Mouse (Mus musculus): Measurements from ENCODE around the gene 2310033P09Rik. TPM values are rescaled to one million over a fixed set of nuclear protein-coding genes. Genes with fewer than 3 reads are reported as not detected.

The 2310033P09Rik gene
- 44.8 and 46.8 TPM in 2 replicates for polyA plus RNA-seq (2016; fragmentation: Nextera tagmentation; extraction: Ambion mirVana)

DNA sequence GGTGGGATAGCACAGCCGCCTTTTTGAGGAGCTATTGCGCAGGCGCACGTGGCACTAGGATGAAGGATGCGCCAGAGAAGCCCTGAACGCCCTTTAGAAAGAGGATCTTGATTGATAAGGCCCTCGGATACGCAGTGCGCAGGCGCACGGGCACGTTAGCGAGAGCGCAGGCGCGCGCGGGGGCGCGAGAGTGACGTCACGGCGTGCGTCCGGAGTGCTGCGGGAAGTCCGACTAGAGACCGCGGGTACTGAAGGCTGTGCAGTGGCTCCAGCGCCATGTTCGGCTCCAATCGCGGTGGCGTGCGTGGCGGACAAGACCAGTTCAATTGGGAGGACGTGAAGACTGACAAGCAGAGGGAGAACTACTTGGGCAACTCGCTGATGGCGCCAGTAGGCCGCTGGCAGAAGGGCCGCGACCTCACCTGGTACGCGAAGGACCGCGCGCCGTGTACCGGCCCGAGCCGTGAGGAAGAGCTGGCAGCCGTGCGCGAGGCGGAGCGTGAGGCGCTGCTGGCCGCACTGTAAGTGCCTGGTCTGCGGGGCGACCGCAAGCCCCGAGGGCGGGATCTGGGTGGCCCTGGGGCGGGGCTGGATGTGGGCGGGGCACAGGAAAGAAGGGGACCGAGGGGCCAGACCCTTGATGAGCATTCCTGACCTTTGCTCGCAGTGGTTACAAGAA lies at the start of gene 2310033P09Rik:
TSS of gene 2310033P09Rik (plus strand) at position 169 of the 679 bp plus-strand sequence.
- under 1% methylated on average over 67 of the region's 67 CpGs for WGBS
- peak within 1 kb of the TSS; percentile 92 for H3K4me3 ChIP-seq
- peak; percentile 91 for DNase-seq (ENCODE audit: extremely low spot score, low spot score)
- peaks cover 31% of the 10 kb centered on the region for H3K4me1 ChIP-seq
- H3K36me3 ChIP-seq (replicated peaks): peaks cover 76% of the 10 kb centered on the region
- H3K27ac ChIP-seq: peak within 1 kb of the TSS; percentile 95
- no peaks in the 10 kb centered on the region for H3K27me3 ChIP-seq (ENCODE audit: poor library complexity, severe bottlenecking)
- no peaks in the 10 kb centered on the region for H3K9me3 ChIP-seq

DNA sequence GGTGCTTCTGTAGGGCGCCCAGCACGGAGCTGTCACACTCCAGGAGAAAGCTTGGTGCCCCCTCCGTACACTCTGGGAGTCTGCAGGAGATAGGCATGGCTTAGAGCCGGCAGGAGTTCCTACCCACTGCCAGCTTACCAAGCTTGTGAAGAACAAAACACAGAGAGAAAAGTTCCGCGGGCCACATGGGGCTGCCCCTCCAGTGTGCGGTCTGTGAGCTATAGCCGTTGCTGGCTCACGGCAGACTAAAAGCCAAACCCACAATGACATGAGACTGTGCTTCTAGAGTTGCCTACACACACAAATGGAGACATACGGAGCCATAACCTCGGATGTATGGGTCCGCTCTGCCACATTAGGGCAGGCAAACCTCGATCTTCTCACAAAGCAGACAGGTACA lies 49.0 kb upstream of the 2310033P09Rik start:
- DNase-seq (ENCODE audit: extremely low spot score, low spot score): no peak
- no peak overlapping the region for H3K4me3 ChIP-seq
- H3K4me1 ChIP-seq: peaks cover 17% of the 10 kb centered on the region
- no peak overlapping the region for H3K27ac ChIP-seq
- H3K9me3 ChIP-seq: no peaks in the 10 kb centered on the region
- peaks cover 25% of the 10 kb centered on the region for H3K36me3 ChIP-seq (replicated peaks)
- no peaks in the 10 kb centered on the region for H3K27me3 ChIP-seq (ENCODE audit: poor library complexity, severe bottlenecking)
- WGBS: 92% methylated on average over 13 of the region's 13 CpGs

DNA sequence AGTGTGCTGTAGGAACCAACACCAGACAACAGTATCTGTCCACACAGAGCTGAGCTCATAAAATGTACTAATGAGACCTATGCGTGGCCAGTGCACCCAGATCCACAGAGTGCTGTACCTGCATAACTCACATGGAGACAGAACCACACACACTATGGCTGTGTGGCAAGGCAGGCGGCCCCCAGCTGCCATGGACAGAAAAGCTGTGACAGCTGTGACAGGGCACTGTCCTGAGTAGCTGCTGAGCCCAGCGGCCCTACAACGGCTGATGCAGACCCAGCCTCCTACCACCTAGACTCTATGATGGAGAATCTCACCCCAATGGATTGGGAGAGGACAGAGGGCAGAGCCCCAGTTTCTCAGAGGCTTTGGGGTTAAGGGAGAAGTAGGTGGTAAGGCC lies 48.6 kb upstream of the 2310033P09Rik start:
- peaks cover 22% of the 10 kb centered on the region for H3K4me1 ChIP-seq
- no peaks in the 10 kb centered on the region for H3K9me3 ChIP-seq
- 83% methylated on average over 4 of the region's 4 CpGs for WGBS
- H3K27me3 ChIP-seq (ENCODE audit: poor library complexity, severe bottlenecking): no peaks in the 10 kb centered on the region
- no peak overlapping the region for H3K27ac ChIP-seq
- peaks cover 25% of the 10 kb centered on the region for H3K36me3 ChIP-seq (replicated peaks)
- H3K4me3 ChIP-seq: no peak overlapping the region
- DNase-seq (ENCODE audit: extremely low spot score, low spot score): no peak

DNA sequence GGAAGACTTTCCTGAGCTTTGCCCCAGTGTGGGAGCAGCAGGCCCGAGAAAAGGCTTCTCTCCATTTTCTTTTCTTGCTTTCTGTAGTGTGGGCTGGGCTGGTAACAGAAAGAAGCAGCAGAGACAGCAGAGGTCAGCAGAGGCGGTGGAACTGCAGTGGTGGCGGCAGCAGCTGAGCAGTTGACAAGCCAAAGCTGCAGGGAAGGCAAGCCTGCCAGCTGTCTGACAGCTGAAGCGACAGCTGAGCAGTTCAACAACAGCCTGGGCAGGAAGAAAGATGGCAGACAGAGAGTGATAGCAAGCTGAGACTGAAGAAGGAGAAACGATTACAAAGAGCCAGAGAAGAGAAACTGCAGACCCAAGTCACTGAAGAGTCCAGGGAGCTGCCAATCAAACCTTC lies 46.7 kb upstream of the 2310033P09Rik start:
- Histone ChIP-seq H3K4me1 (peaks cover 22% of the 10 kb centered on the region), H3K27ac (no peak overlapping the region), H3K27me3 (ENCODE audit: poor library complexity, severe bottlenecking) (no peaks in the 10 kb centered on the region), H3K4me3 (no peak overlapping the region), H3K9me3 (no peaks in the 10 kb centered on the region), H3K36me3 (replicated peaks) (peaks cover 19% of the 10 kb centered on the region)
- DNase-seq (ENCODE audit: extremely low spot score, low spot score): no peak
- 80% methylated on average over 5 of the region's 5 CpGs for WGBS

DNA sequence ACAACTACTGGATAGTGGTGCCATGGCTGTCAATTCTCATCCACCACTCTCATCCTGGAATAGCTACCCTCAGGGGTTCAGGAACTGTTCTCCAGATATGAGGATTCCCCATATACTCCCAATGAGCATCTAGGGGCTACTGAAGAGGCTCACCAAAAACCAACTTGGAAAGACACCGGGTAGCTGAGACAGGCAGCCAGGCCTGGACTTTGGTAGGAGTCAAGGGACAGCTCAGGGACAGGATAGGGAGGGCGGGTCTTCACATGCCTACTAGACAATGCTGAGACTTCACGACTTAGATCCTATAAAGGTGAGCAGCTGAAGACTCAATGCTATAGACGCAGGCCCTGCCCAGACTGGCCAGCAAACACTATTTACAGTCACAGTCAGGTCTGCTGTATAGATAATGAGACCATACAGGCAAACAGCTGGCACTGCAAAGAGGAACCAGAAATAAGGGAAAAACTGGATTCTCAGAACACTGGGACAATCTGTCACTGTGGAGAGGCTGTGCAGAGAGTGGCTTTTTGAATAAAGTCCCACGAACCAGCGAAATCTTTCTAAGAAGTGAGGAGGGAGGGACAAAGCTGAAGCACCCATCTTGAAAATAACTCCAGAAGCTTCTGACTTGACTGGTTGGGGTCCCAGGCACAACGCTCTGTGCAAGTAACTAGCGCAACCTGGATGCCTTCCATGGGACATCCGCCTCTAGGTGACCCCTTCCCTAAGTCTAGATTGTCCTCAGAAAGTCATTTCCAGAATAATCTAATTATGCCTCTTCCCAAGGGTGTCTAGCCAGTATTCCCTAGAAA lies 45.5 kb upstream of the 2310033P09Rik start:
- no peak for DNase-seq (ENCODE audit: extremely low spot score, low spot score)
- H3K9me3 ChIP-seq: no peaks in the 10 kb centered on the region
- peaks cover 10% of the 10 kb centered on the region for H3K36me3 ChIP-seq (replicated peaks)
- peak overlapping the region; percentile 98 for H3K27ac ChIP-seq
- no peaks in the 10 kb centered on the region for H3K27me3 ChIP-seq (ENCODE audit: poor library complexity, severe bottlenecking)
- H3K4me1 ChIP-seq: peaks cover 22% of the 10 kb centered on the region
- H3K4me3 ChIP-seq: peak overlapping the region; percentile 81
- WGBS: 65% methylated on average over 9 of the region's 9 CpGs

DNA sequence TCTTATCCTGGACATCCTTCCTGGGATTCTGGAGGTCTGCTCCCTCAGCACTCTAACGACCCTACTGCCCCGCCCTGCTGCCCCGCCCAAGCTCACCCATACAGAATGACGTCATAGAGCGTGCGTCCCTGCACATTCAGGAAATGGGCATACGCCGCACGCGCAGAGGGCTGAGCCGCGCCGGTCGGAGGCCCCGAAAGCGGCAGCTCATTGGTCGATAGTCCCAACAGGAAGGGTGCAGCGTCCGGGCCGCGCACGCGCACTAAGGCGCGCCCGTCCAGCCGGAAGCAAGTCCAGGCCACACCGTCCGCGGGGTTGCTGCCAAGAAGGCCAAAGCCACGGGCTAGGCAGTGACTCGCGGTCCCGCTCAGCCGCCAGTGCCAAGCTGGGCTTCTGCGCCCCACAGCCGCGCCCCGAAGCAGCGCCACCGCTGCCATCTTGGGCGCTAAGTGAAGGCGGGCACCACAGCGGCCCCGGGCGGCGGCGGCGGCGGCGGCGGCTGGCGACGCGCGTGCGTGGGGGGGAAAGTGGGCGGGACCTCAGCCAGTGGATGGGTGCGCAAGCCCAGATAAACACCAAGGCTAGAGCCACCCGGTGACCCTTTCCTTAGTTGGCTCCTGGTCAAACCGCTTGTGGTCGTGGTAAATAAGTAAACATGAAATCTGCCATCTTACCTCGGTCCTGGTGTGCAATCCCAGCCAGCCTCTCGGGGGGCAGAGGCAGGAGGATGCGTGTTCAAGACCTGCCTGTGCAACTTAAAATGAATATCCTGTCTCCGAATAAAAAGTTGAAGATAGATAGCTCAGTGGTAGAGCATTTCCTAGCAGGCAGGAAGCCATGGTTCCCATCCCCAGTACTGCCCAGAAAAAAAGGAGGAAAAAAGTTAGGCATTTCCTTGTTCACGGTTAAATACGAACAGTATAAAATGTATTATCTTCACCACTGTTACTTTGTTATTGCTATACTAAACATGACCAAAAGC lies 44.6 kb upstream of the 2310033P09Rik start, which contains the start of gene Iba57:
TSS of gene Iba57 (minus strand) at position 485 of the 982 bp plus-strand sequence.
- Histone ChIP-seq H3K36me3 (replicated peaks) (peaks cover 2% of the 10 kb centered on the region), H3K4me1 (peaks cover 22% of the 10 kb centered on the region), H3K9me3 (no peaks in the 10 kb centered on the region), H3K27ac (peak within 1 kb of the TSS; percentile 98), H3K4me3 (peak within 1 kb of the TSS; percentile 81), H3K27me3 (ENCODE audit: poor library complexity, severe bottlenecking) (no peaks in the 10 kb centered on the region)
- WGBS: 5% methylated on average over 64 of the region's 68 CpGs
- DNase-seq (ENCODE audit: extremely low spot score, low spot score): peak; percentile 97

DNA sequence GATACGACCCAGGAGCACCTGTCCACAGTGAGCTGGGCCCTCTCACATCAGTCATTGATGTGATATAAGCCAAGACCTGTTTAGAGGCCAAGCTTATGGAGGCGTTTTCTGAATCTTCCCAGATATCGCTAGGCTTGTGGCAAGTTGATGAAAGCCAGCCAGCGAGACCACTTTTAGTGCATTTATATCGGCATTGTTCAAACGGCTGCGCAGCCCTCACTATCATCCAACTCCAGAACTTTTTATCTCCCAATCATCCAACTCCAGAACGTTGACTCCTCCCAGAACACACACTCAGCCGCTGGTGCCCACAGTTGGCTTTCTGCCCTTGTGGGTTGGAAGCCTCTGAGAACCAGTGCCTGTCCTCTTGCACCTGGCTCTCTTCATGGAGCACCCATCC lies 43.7 kb upstream of the 2310033P09Rik start:
- no peaks in the 10 kb centered on the region for H3K36me3 ChIP-seq (replicated peaks)
- no peaks in the 10 kb centered on the region for H3K9me3 ChIP-seq
- H3K27ac ChIP-seq: peak overlapping the region; percentile 98
- WGBS: 89% methylated on average over 9 of the region's 9 CpGs
- peaks cover 22% of the 10 kb centered on the region for H3K4me1 ChIP-seq
- H3K4me3 ChIP-seq: peak overlapping the region; percentile 81
- no peak for DNase-seq (ENCODE audit: extremely low spot score, low spot score)
- no peaks in the 10 kb centered on the region for H3K27me3 ChIP-seq (ENCODE audit: poor library complexity, severe bottlenecking)

DNA sequence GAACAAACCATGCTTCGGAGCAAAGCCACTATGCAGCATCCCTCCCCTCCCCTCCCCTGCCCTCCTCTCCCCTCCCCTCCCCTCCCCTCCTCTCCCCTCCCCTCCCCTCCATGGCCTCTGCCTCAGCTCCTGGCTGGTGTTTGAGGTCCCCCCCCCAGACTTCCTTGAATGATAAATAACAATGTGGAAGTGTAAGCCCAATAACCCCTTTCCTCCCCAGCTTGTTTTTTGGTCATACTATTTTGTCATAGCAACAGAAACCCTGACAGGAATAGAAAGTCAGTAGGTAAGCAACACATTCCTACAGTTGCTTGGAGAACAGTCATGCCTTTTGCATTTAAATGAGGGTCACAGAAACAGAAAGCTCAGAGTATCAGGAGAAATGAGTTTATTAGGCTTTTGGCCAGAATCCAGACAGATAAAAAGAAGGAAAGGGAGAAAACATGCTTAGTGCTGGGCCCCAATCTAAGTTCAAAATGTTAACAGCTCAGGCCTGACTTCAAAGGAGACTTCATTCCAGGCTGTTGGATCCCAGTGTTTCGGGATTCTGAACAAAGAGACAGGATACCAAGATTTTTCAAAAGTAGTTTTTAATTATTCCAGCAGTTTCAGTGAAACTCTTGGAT lies 42.4 kb upstream of the 2310033P09Rik start:
- Histone ChIP-seq H3K27ac (no peak overlapping the region), H3K4me3 (no peak overlapping the region), H3K36me3 (replicated peaks) (no peaks in the 10 kb centered on the region), H3K4me1 (peaks cover 22% of the 10 kb centered on the region), H3K9me3 (no peaks in the 10 kb centered on the region), H3K27me3 (ENCODE audit: poor library complexity, severe bottlenecking) (no peaks in the 10 kb centered on the region)
- no peak for DNase-seq (ENCODE audit: extremely low spot score, low spot score)
- 71% methylated on average over 2 of the region's 2 CpGs for whole genome bisulfite sequencing

DNA sequence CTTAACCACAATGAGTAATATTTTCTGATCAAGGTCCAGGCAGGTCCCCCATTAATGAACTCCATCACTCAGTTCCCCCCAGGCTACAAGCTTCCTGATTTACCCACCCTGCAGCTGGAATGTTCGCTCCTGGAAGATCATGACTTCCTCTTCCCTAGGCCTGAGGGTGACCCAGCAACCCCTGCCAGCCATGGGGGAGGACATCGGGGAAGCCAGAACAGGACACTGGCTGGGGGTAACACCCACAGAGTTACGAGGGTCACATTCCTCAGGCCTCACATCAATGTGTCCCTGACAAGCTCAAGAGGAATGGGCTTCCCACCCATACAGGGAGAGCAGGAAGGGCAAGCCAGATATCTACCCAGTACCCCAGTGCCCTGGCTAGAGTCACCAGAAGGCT lies 38.3 kb upstream of the 2310033P09Rik start:
- no peak overlapping the region for H3K4me3 ChIP-seq
- H3K27me3 ChIP-seq (ENCODE audit: poor library complexity, severe bottlenecking): peaks cover 22% of the 10 kb centered on the region
- WGBS: 75% methylated on average over 3 of the region's 3 CpGs
- no peak for DNase-seq (ENCODE audit: extremely low spot score, low spot score)
- H3K4me1 ChIP-seq: no peaks in the 10 kb centered on the region
- no peak overlapping the region for H3K27ac ChIP-seq
- no peaks in the 10 kb centered on the region for H3K9me3 ChIP-seq
- no peaks in the 10 kb centered on the region for H3K36me3 ChIP-seq (replicated peaks)

DNA sequence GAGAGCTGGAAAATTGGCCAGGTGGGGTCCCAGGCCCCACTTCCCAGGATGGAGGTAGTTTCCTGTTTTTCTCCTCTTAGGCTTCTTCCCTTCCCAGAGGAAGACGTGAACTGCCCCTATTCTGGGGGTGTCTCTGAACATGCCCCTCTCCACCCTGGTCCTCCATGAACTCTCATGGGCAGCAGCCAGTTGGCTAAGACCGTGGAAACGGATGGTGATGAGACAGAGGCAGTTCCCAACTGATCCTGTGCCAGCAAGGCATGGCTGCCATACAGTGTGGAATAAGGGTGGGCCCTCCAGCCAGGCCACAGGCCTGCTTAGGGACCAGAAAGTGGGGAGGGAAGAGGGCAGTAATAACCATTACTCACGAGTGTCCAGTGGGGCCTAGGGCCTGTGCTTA lies 37.6 kb upstream of the 2310033P09Rik start:
- no peak overlapping the region for H3K4me3 ChIP-seq
- no peak for DNase-seq (ENCODE audit: extremely low spot score, low spot score)
- no peak overlapping the region for H3K27ac ChIP-seq
- peaks cover 29% of the 10 kb centered on the region for H3K27me3 ChIP-seq (ENCODE audit: poor library complexity, severe bottlenecking)
- 78% methylated on average over 4 of the region's 4 CpGs for WGBS
- H3K9me3 ChIP-seq: no peaks in the 10 kb centered on the region
- no peaks in the 10 kb centered on the region for H3K4me1 ChIP-seq
- no peaks in the 10 kb centered on the region for H3K36me3 ChIP-seq (replicated peaks)

DNA sequence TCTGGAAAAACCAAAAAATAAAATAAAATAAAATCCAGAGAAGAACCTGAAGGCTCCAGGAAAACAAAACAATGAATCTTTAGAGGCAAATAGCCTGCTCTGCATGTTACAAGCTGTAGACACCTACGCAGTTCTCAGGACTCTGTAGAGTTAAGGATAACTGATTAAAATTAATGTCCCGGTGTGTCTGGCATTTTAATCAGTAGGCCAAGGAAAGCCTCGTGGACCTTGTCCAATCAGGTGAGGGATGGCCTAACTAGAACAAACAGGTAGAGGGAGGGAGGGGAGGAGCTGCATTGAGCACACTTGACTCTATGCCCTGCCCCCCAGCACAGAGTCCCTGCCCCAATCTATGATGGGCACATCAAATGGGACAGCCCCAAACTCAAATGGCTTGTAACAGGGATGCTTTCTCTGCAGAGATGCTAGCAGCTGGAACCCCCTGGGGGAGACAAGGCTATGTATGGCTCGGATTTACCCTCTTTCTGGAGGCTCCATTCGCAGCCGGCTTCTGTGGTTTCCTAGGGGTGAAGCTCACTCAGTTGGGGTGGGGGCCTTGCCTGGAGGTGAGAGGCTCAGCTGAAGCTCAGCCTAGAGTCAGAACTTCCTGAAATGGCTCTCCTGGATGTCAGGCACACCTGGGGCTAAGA lies 33.8 kb upstream of the 2310033P09Rik start:
- Histone ChIP-seq H3K27me3 (ENCODE audit: poor library complexity, severe bottlenecking) (peaks cover 67% of the 10 kb centered on the region), H3K36me3 (replicated peaks) (no peaks in the 10 kb centered on the region), H3K4me3 (no peak overlapping the region), H3K27ac (no peak overlapping the region), H3K4me1 (peaks cover 9% of the 10 kb centered on the region), H3K9me3 (no peaks in the 10 kb centered on the region)
- WGBS: 65% methylated on average over 6 of the region's 6 CpGs
- no peak for DNase-seq (ENCODE audit: extremely low spot score, low spot score)
